Mouse (Mus musculus): ENCODE data around the gene Arhgap17.

DNA sequence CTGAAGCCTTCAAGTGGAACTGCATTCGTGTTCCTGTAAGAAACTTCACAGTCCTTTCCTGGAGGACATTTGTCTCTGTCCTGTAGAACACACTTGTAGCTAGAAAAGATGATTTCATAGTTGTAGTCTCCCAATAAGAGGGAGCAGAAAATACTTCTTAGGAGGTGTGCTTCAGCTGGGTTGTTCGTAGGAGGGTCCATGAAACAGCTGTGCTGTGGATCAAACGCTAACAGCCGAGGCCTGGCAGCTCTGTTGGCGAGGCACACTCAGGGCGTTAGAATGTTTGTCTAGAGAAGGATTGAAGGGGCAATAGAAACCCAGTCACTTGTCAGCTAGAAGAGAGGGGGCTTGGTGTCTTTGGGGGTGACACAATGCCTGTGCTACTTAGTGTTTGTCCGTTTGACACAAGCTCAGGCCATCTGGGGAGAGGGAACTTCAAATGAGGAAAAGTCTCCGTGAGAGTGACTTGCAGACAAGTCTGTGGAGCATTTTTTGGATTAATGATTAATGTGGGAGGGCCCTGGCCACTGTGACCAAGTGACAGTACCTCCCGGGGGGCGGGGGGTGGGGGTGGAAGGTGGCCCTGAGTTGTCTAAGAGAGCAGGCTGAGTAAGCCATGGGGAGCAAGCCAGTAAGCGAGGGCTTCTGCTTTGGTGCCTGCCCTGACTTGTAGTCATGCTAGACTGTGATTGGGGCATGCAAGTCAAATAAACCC is 16.1 kb upstream of the Arhgap17 start:
- no peak for TF ChIP-seq GATA1 (IDR thresholded peaks at IDR 0.05; ENCODE audit: borderline replicate concordance, low read length)
- TF ChIP-seq FLI1 (IDR thresholded peaks at IDR 0.05; ENCODE audit: low read length) = no peak

All from megakaryocyte, embryonic 14.5 days (primary cell).